Mouse (Mus musculus): ENCODE data around the gene Fam186b. TPM values are rescaled to one million over a fixed set of nuclear protein-coding genes. Genes with fewer than 3 reads are reported as not detected.

Gene Fam186b
- polyA plus RNA-seq, 1 experiment from 2014 or later, result not detected

GRCm38 (mm10) chr15:99240129-99240528 is 55.6 kb downstream of the Fam186b start:
- Histone ChIP-seq H3K4me3 (ENCODE audit: inconsistent target) (no peak overlapping the region), H3K27ac (no peak overlapping the region), H3K36me3 (ENCODE audit: inconsistent target) (peaks cover 17% of the 10 kb centered on the region; the same call in 1 of the 2 replicates), H3K79me2 (ENCODE audit: inconsistent target) (no peaks in the 10 kb centered on the region)
- WGBS (ENCODE audit: missing documents), result 73% methylated on average over 4 of the region's 4 CpGs

- Histone ChIP-seq H3K36me3 (ENCODE audit: inconsistent target) (0 out of 2 replicates have a peak, but pooled peaks cover under 1% of the 10 kb centered on the region), H3K79me2 (ENCODE audit: inconsistent target) (no peaks in the 10 kb centered on the region), H3K4me3 (ENCODE audit: inconsistent target) (no peak overlapping the region), H3K27ac (no peak overlapping the region)
- 66% methylated on average over 11 of the region's 11 CpGs for WGBS (ENCODE audit: missing documents)
These were observed 57.7 kb downstream of the Fam186b start for GRCm38 (mm10) chr15:99238006-99238405.

DNA sequence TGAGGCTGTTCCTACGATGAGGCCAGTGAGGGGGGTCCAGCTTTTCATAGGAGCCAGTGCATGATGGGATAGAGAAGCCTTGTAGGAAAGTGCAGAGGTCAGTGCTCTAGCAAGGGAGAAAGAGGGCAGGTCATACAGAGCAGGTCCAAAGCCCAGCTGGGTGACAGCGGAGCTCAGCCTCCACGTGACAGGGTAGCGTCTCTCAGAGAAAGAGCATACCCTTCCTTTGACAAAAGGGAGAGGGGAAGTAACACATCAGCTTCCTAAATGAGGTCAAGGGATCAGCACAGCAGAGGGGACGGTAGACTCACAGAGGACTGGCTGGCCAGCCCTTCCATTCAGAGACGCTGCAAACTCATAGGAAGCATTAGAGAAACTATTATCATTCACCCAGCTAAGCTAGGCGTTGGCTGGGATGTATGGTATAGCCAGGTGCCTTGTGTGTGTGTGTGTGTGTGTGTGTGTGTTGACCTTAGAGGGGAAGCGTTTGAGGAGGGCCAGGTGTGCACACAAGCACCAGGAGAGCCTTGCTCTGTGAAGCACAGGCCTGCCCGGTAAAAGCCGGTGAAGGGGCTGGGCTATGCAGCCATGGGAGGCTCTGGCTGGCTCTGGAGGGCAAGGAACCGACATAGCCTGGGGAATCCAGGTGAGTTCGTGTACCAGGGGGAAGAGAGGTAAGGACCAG is 61.2 kb downstream of the Fam186b start:
- H3K79me2 ChIP-seq (ENCODE audit: inconsistent target), result no peaks in the 10 kb centered on the region
- H3K4me3 ChIP-seq (ENCODE audit: inconsistent target), result no peak overlapping the region
- H3K27ac ChIP-seq, result no peak overlapping the region
- H3K36me3 ChIP-seq (ENCODE audit: inconsistent target), result no peaks in the 10 kb centered on the region
- 77% methylated on average over 10 of the region's 12 CpGs for whole genome bisulfite sequencing (ENCODE audit: missing documents)

- Histone ChIP-seq H3K79me2 (ENCODE audit: inconsistent target) (no peaks in the 10 kb centered on the region), H3K4me3 (ENCODE audit: inconsistent target) (no peak overlapping the region), H3K36me3 (ENCODE audit: inconsistent target) (no peaks in the 10 kb centered on the region), H3K27ac (no peak overlapping the region)
- 31% methylated on average over 17 of the region's 17 CpGs for WGBS (ENCODE audit: missing documents)
These were observed 62.0 kb downstream of the Fam186b start for GRCm38 (mm10) chr15:99233719-99234118.

- WGBS (ENCODE audit: missing documents), result 71% methylated on average over 10 of the region's 10 CpGs
- Histone ChIP-seq H3K79me2 (ENCODE audit: inconsistent target) (no peaks in the 10 kb centered on the region), H3K4me3 (ENCODE audit: inconsistent target) (no peak overlapping the region), H3K27ac (no peak overlapping the region), H3K36me3 (ENCODE audit: inconsistent target) (no peaks in the 10 kb centered on the region)
These were observed 63.7 kb downstream of the Fam186b start for GRCm38 (mm10) chr15:99231998-99232397.

DNA sequence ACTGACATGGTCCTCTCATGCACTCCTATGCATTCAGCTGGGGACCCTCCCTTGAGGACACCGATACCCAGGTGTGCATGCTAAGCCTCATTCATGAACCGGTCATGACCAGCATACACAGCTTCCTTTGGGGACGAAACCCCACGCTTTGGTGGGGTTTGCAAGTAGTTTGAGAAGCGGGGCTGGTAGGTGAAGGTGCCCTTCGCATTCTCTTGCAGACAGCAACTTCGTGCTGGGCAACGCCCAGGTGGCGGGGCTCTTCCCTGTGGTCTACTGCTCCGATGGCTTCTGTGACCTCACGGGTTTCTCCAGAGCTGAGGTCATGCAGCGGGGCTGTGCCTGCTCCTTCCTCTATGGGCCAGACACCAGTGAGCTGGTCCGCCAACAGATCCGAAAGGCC is 69.6 kb downstream of the Fam186b start:
- H3K4me3 ChIP-seq (ENCODE audit: inconsistent target), result no peak overlapping the region
- H3K79me2 ChIP-seq (ENCODE audit: inconsistent target), result no peaks in the 10 kb centered on the region
- 28% methylated on average over 14 of the region's 14 CpGs for WGBS (ENCODE audit: missing documents)
- no peak overlapping the region for H3K27ac ChIP-seq
- no peaks in the 10 kb centered on the region for H3K36me3 ChIP-seq (ENCODE audit: inconsistent target)

- Histone ChIP-seq H3K79me2 (ENCODE audit: inconsistent target) (no peaks in the 10 kb centered on the region), H3K36me3 (ENCODE audit: inconsistent target) (no peaks in the 10 kb centered on the region), H3K27ac (no peak overlapping the region), H3K4me3 (ENCODE audit: inconsistent target) (no peak overlapping the region)
- WGBS (ENCODE audit: missing documents), result 3% methylated on average over 22 of the region's 22 CpGs
These were observed 70.4 kb downstream of the Fam186b start for GRCm38 (mm10) chr15:99225081-99225810.

- H3K79me2 ChIP-seq (ENCODE audit: inconsistent target), result no peaks in the 10 kb centered on the region
- H3K36me3 ChIP-seq (ENCODE audit: inconsistent target), result no peaks in the 10 kb centered on the region
- WGBS (ENCODE audit: missing documents), result 3% methylated on average over 47 of the region's 66 CpGs
- H3K4me3 ChIP-seq (ENCODE audit: inconsistent target), result no peak within 1 kb of the TSS
- H3K27ac ChIP-seq, result no peak within 1 kb of the TSS
These were observed 71.3 kb downstream of the Fam186b start, which contains the start of gene Kcnh3 for GRCm38 (mm10) chr15:99224208-99224911. TSS of gene Kcnh3 (plus strand) at chr15:99224861.

GRCm38 (mm10) chr15:99223585-99224207 is 72.0 kb downstream of the Fam186b start:
- Histone ChIP-seq H3K4me3 (ENCODE audit: inconsistent target) (no peak overlapping the region), H3K79me2 (ENCODE audit: inconsistent target) (no peaks in the 10 kb centered on the region), H3K36me3 (ENCODE audit: inconsistent target) (no peaks in the 10 kb centered on the region), H3K27ac (no peak overlapping the region)
- 2% methylated on average over 45 of the region's 46 CpGs for WGBS (ENCODE audit: missing documents)

- H3K79me2 ChIP-seq (ENCODE audit: inconsistent target), result no peaks in the 10 kb centered on the region
- no peak overlapping the region for H3K27ac ChIP-seq
- H3K4me3 ChIP-seq (ENCODE audit: inconsistent target), result no peak overlapping the region
- WGBS (ENCODE audit: missing documents), result 6% methylated on average over 18 of the region's 18 CpGs
- H3K36me3 ChIP-seq (ENCODE audit: inconsistent target), result no peaks in the 10 kb centered on the region
These were observed 72.7 kb downstream of the Fam186b start for GRCm38 (mm10) chr15:99222794-99223584.

DNA sequence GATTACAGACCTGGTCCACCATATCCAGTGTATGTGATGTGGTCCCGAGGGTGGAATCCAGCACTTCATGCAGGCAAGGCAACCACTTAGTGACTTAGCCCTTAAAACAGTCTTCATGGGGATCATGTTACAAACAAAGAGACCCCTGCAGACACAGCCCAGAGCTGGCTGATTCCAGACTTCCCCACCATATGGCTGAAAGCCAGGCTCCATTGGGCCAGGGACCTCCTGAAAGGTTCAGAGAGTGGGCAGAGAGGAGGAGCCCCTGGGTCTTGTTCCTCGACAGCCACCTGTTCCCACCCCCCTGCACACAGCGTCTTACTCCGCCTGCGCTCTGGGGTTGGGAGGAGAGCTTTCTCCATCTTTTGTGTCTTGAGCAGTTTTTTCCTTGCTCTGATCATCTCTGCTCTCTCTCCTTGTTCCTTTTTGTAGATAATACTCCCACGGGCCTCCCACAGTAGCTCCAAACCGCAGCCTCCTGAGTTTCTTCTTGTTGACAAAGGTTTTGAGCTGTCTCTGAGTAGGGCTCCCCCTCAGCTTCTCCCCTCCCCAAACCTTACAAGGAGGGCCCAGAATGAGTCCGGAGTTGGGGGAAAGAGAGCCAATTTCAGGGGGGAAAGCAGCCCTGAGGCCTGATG is 74.3 kb downstream of the Fam186b start:
- WGBS (ENCODE audit: missing documents), result 36% methylated on average over 8 of the region's 8 CpGs
- H3K36me3 ChIP-seq (ENCODE audit: inconsistent target), result no peaks in the 10 kb centered on the region
- H3K27ac ChIP-seq, result no peak overlapping the region
- H3K4me3 ChIP-seq (ENCODE audit: inconsistent target), result no peak overlapping the region
- H3K79me2 ChIP-seq (ENCODE audit: inconsistent target), result no peaks in the 10 kb centered on the region
